Mouse (Mus musculus): ENCODE data around the gene Zfp13. TPM values are rescaled to one million over a fixed set of nuclear protein-coding genes. Genes with fewer than 3 reads are reported as not detected.
A peak's percentile ranks its signal among the peaks of the same experiment; 100 is the strongest.
"Not testable (repeated sequence)": the region's sequence is repeated elsewhere in the genome, so short reads cannot be mapped to it uniquely, and the experiment has no call there.

The Zfp13 gene
- polyA plus RNA-seq, 1 experiment from 2014 or later = 9.0 TPM

DNA sequence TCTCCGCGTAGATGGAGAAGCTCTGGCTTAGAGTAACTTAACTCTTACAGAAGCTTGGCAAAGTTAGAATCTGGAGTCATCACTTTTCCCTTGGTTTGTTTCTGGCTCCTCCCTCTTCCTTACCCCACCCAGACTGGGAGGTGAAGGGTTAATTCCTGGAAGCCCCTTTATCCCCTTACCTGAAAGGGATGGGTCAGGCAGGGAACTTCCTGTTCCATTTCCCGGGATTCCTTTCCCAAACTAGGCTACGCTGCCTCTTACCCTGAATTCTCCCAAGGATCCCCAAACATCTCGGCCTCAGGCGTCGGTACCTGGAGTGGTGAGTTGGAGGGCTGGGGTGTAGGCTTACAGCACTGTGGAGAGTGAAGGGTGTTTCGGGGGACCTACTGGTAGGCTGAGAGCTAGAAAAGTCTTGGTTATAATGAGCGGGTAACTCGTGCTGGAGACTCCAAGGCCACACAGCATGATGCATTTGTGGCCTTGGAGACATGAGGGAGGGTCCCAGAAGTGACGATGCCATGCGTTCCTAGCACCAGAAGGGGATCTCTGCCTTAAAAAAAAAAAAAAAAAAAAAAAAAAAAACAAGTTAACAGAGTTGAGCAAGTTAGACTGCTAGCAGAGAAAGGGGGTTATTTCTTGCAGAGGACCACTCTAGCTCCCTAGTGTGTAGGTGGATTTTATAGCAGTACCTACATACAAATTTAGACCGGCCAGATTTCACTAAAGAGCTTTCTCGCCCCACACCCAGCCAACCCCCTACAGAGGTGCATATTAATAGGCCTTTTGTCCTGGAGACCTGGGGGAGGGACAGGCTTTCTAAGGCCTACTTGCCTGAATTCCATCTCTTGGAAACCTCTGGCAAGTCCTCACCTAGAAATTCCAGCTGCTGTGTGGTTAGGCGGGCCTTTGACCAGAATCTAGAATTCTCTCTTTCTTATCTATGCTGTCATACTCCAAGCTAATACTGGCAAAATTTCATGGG lies 1.6 kb upstream of the Zfp13 start, which contains the start of gene Zscan10:
TSS of gene Zscan10 (plus strand) at position 216 of the 982 bp plus-strand sequence.
- H3K4me2 ChIP-seq = peak within 1 kb of the TSS; percentile 90
- ATAC-seq (replicated peaks; ENCODE audit: insufficient number of reproducible peaks, low FRiP score, low TSS enrichment) = no peak
- no peaks in the 10 kb centered on the region for H3K9me3 ChIP-seq (replicated peaks; ENCODE audit: control insufficient read depth, low read length)
- H3K27ac ChIP-seq (ENCODE audit: low read depth, low read length) = peak within 1 kb of the TSS; percentile 90
- H3K4me3 ChIP-seq (ENCODE audit: low read depth, low read length) = no peak within 1 kb of the TSS
- no peaks in the 10 kb centered on the region for H3K27me3 ChIP-seq (ENCODE audit: control insufficient read depth, insufficient read depth, low read length)
- peaks cover 6% of the 10 kb centered on the region; the same call in 1 of the 2 replicates for H3K4me1 ChIP-seq (ENCODE audit: control insufficient read depth, insufficient read depth, low read length)
- WGBS (ENCODE audit: insufficient replicate concordance) = 37% methylated on average over 15 of the region's 15 CpGs
- H3K36me3 ChIP-seq (ENCODE audit: control insufficient read depth, insufficient read depth, low read length) = no peaks in the 10 kb centered on the region
- H3K9ac ChIP-seq (ENCODE audit: low read depth, low read length) = peak within 1 kb of the TSS; percentile 78; the same call in 1 of the 2 replicates

DNA sequence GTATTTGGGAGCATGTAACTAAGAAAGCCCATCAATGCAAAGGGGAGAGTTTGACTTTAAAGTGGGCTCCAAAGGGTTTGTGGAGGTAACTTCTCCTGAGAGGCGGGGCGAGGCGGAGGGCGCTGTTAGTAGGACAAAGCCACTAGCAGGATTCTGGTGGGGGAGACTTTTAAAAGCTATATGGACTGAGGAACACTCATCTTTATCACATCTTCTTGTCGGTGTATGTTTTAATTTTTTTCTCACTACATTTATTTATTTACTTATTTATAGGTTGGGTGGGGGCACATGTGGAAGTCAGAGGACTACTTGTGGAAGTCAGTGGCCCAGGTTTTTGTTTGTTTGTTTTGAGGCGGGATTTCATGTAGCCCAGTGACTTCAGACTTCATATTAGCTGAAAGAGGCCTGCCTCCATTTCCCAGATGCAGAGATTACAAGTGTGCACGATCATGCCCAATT lies 347 bp upstream of the Zfp13 start:
- peaks cover 6% of the 10 kb centered on the region; the same call in 1 of the 2 replicates for H3K4me1 ChIP-seq (ENCODE audit: control insufficient read depth, insufficient read depth, low read length)
- H3K4me3 ChIP-seq (ENCODE audit: low read depth, low read length) = peak overlapping the region; percentile 43
- H3K4me2 ChIP-seq = peak overlapping the region; percentile 90
- 32% methylated on average over 7 of the region's 7 CpGs for WGBS (ENCODE audit: insufficient replicate concordance)
- peak overlapping the region; percentile 90 for H3K27ac ChIP-seq (ENCODE audit: low read depth, low read length)
- peak overlapping the region; percentile 78 for H3K9ac ChIP-seq (ENCODE audit: low read depth, low read length)
- ATAC-seq (replicated peaks; ENCODE audit: insufficient number of reproducible peaks, low FRiP score, low TSS enrichment) = no peak; the same call in 1 of the 2 replicates
- H3K36me3 ChIP-seq (ENCODE audit: control insufficient read depth, insufficient read depth, low read length) = no peaks in the 10 kb centered on the region
- H3K9me3 ChIP-seq (replicated peaks; ENCODE audit: control insufficient read depth, low read length) = no peaks in the 10 kb centered on the region
- no peaks in the 10 kb centered on the region for H3K27me3 ChIP-seq (ENCODE audit: control insufficient read depth, insufficient read depth, low read length)

DNA sequence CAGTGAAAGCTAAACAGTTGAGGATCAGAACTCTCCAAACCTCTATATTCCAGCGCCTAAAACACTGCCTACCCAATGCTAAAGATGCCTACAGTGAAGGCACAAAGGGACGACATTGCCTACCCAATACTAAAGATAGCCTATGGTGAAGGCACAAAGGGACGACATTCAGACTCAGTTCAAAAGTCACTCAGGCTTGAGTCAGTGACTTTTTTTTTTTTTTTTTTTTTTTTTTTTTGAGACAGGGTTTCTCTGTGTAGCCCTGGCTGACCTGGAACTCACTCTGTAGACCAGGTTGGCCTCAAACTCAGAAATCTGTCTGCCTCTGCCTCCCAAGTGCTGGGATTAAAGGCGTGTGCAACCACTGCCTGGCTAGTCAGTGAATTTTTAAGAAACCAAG lies 4.1 kb downstream of the Zfp13 start:
- 71% methylated on average over 4 of the region's 4 CpGs for WGBS (ENCODE audit: insufficient replicate concordance)

DNA sequence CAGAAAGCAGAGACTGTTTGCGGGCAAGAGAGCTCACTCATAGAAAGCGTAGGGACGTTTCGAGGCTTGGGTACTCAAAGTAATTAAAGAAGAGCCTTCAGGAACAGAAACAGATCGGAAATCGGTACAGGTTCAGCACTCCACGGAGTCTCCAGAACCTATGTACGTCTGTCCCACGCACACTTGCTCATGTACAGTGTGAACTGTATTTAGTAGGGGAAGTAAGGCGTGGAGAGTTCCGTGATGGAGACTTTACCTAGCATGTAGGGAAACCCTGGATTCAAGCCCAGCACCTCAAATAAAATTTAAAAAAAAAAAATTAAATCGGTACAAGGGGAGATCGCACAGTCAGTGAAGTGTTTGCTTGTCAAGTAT lies 6.4 kb downstream of the Zfp13 start:
- peak; percentile 44; the same call in 1 of the 2 replicates for ATAC-seq (replicated peaks; ENCODE audit: insufficient number of reproducible peaks, low FRiP score, low TSS enrichment)
- Histone ChIP-seq H3K36me3 (ENCODE audit: control insufficient read depth, insufficient read depth, low read length) (no peaks in the 10 kb centered on the region), H3K4me1 (ENCODE audit: control insufficient read depth, insufficient read depth, low read length) (no peaks in the 10 kb centered on the region), H3K27ac (ENCODE audit: low read depth, low read length) (peak overlapping the region; percentile 68), H3K4me2 (peak overlapping the region; percentile 90), H3K9ac (ENCODE audit: low read depth, low read length) (peak overlapping the region; percentile 83), H3K9me3 (replicated peaks; ENCODE audit: control insufficient read depth, low read length) (no peaks in the 10 kb centered on the region), H3K27me3 (ENCODE audit: control insufficient read depth, insufficient read depth, low read length) (no peaks in the 10 kb centered on the region), H3K4me3 (ENCODE audit: low read depth, low read length) (peak overlapping the region; percentile 51)
- 12% methylated on average over 13 of the region's 13 CpGs for WGBS (ENCODE audit: insufficient replicate concordance)

More for the DNA sequence above, 4.1 kb downstream of the Zfp13 start:
- not testable (repeated sequence) for ATAC-seq (replicated peaks; ENCODE audit: insufficient number of reproducible peaks, low FRiP score, low TSS enrichment); H3K4me1 ChIP-seq (ENCODE audit: control insufficient read depth, insufficient read depth, low read length); H3K27me3 ChIP-seq (ENCODE audit: control insufficient read depth, insufficient read depth, low read length); H3K9ac ChIP-seq (ENCODE audit: low read depth, low read length); H3K27ac ChIP-seq (ENCODE audit: low read depth, low read length); H3K4me2 ChIP-seq; H3K9me3 ChIP-seq (replicated peaks; ENCODE audit: control insufficient read depth, low read length); H3K4me3 ChIP-seq (ENCODE audit: low read depth, low read length); H3K36me3 ChIP-seq (ENCODE audit: control insufficient read depth, insufficient read depth, low read length)

DNA sequence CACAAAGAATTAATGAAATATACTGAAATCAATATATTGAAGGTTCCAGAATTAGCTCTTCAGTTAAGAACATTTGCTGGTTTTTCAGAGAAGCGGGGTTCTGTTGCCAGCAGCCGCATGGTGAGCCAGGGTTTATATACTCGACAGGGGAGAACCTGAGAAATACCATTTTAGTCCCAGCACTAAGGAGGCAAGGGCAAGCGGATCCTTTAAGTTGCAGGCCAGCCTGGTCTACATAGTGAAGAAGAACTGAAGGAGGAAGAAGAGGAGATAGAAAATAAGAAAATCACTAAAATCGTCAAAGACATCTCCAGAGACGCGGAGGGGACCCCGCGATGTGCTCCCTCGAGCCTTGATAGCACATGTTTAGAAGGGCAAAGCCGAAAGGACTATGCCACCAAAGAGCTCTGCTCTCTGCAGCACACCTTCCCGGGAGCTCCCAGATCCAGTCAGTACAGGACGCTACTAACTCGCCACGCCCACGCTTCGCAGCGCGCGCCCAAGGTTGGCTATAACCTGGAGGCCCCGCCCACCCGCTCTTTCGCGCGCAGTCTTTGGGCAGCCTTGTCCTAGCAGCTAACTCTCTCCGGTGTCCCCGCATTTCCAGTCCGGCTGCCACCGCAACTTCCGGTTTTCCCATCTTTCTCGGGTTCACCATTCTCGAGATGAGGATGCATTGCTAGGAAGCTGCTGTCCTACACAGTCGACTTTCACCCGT lies 6.9 kb downstream of the Zfp13 start:
- WGBS (ENCODE audit: insufficient replicate concordance) = 7% methylated on average over 34 of the region's 34 CpGs

DNA sequence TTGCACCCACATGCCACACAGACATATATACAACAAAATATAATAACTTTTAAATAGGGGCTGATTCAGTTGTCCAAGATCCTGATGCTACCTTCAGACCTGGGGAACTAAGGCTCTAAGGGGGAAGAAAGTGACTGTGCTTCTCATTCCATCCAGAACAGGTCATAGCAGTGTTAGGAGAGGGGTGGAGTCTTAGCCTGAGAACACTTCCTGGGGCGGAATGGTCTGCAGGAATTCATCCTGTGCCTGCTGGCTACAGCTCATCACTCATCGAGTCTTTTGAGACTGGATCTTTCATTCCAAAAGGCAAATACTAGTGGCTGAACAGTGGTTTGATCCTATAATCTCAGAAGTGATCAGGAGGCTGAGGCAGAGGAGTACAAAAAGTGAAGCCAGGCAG lies 12.0 kb downstream of the Zfp13 start:
- Histone ChIP-seq H3K9ac (ENCODE audit: low read depth, low read length) (no peak overlapping the region), H3K9me3 (replicated peaks; ENCODE audit: control insufficient read depth, low read length) (no peaks in the 10 kb centered on the region), H3K4me1 (ENCODE audit: control insufficient read depth, insufficient read depth, low read length) (peaks cover 9% of the 10 kb centered on the region), H3K36me3 (ENCODE audit: control insufficient read depth, insufficient read depth, low read length) (no peaks in the 10 kb centered on the region), H3K27ac (ENCODE audit: low read depth, low read length) (no peak overlapping the region), H3K4me3 (ENCODE audit: low read depth, low read length) (no peak overlapping the region), H3K4me2 (no peak overlapping the region), H3K27me3 (ENCODE audit: control insufficient read depth, insufficient read depth, low read length) (no peaks in the 10 kb centered on the region)
- 48% methylated on average over 2 of the region's 2 CpGs for WGBS (ENCODE audit: insufficient replicate concordance)
- no peak for ATAC-seq (replicated peaks; ENCODE audit: insufficient number of reproducible peaks, low FRiP score, low TSS enrichment)

More for the DNA sequence above, 6.9 kb downstream of the Zfp13 start:
- peak overlapping the region; percentile 51 for H3K4me3 ChIP-seq (ENCODE audit: low read depth, low read length)
- H3K9ac ChIP-seq (ENCODE audit: low read depth, low read length) = peak overlapping the region; percentile 83
- no peaks in the 10 kb centered on the region for H3K4me1 ChIP-seq (ENCODE audit: control insufficient read depth, insufficient read depth, low read length)
- peak overlapping the region; percentile 68 for H3K27ac ChIP-seq (ENCODE audit: low read depth, low read length)
- peak; percentile 96 for ATAC-seq (replicated peaks; ENCODE audit: insufficient number of reproducible peaks, low FRiP score, low TSS enrichment)
- no peaks in the 10 kb centered on the region for H3K27me3 ChIP-seq (ENCODE audit: control insufficient read depth, insufficient read depth, low read length)
- no peaks in the 10 kb centered on the region for H3K9me3 ChIP-seq (replicated peaks; ENCODE audit: control insufficient read depth, low read length)
- no peaks in the 10 kb centered on the region for H3K36me3 ChIP-seq (ENCODE audit: control insufficient read depth, insufficient read depth, low read length)
- peak overlapping the region; percentile 90 for H3K4me2 ChIP-seq

DNA sequence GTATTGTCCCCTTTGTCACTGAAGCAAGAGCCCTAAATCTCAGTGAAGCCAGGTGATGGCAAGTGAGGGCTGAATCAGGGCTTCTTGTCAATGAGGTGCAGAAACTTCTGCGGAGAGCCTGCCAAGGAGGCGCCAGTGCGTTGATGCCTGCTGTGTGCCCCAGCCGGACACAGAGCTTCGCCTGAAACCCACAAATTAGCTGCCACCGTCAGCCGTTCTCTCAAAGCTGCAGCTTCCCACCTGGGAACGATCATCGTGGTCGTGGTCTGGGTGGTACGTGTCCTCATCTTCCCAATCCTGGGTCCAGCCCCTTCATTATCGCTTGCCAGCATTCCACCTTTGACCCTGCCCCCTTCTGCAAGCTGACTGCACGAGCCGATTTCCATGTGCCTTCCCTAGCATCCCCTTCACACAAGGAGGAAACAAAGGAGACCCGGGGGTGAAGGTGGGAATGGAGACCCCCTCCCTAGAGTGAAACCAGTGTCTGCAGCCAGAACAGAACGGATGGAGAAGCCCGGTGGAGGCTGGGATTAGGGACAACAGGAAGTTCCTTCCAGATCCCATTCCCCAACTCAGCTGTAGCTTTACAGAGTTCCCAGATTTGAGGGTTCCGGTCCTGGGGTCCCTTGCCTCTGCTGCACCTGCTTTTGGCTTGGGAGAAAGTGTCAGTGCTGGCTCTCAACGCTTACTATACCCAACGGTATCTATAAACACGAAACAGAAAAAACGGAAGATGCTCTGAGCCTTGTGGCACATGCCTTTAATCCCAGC lies 13.4 kb downstream of the Zfp13 start:
- ATAC-seq (replicated peaks; ENCODE audit: insufficient number of reproducible peaks, low FRiP score, low TSS enrichment) = peak; percentile 63
- H3K9ac ChIP-seq (ENCODE audit: low read depth, low read length) = peak overlapping the region; percentile 72
- peak overlapping the region; percentile 93 for H3K4me2 ChIP-seq
- H3K4me1 ChIP-seq (ENCODE audit: control insufficient read depth, insufficient read depth, low read length) = peaks cover 9% of the 10 kb centered on the region
- H3K27ac ChIP-seq (ENCODE audit: low read depth, low read length) = no peak overlapping the region; the same call in 1 of the 2 replicates
- H3K27me3 ChIP-seq (ENCODE audit: control insufficient read depth, insufficient read depth, low read length) = no peaks in the 10 kb centered on the region
- WGBS (ENCODE audit: insufficient replicate concordance) = under 1% methylated on average over 22 of the region's 22 CpGs
- H3K9me3 ChIP-seq (replicated peaks; ENCODE audit: control insufficient read depth, low read length) = no peaks in the 10 kb centered on the region
- peaks cover 2% of the 10 kb centered on the region; the same call in 1 of the 2 replicates for H3K36me3 ChIP-seq (ENCODE audit: control insufficient read depth, insufficient read depth, low read length)
- peak overlapping the region; percentile 57 for H3K4me3 ChIP-seq (ENCODE audit: low read depth, low read length)

DNA sequence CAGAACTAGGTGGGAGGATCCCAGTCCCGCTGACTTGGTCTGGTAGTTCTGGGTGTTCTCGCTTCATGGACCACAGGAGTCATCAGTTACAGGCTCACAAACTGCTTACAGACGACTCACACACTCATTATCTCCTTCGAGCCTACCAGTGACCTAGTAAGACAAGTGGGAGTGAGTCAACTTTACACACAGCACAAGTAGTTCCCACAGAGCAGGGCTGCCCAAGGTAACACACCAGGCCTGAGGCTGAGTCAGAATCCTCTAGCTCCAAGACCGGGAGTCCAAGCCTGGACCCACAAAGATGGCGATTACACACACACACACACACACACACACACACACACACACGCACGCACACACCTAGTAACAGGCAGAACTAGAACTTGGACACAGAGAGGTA lies 14.5 kb downstream of the Zfp13 start:
- Histone ChIP-seq H3K4me2 (peak overlapping the region; percentile 93), H3K27me3 (ENCODE audit: control insufficient read depth, insufficient read depth, low read length) (no peaks in the 10 kb centered on the region), H3K9ac (ENCODE audit: low read depth, low read length) (peak overlapping the region; percentile 72; the same call in 1 of the 2 replicates), H3K27ac (ENCODE audit: low read depth, low read length) (no peak overlapping the region), H3K36me3 (ENCODE audit: control insufficient read depth, insufficient read depth, low read length) (peaks cover 11% of the 10 kb centered on the region), H3K4me1 (ENCODE audit: control insufficient read depth, insufficient read depth, low read length) (peaks cover 9% of the 10 kb centered on the region), H3K9me3 (replicated peaks; ENCODE audit: control insufficient read depth, low read length) (no peaks in the 10 kb centered on the region), H3K4me3 (ENCODE audit: low read depth, low read length) (peak overlapping the region; percentile 57; the same call in 1 of the 2 replicates)
- WGBS (ENCODE audit: insufficient replicate concordance) = 71% methylated on average over 8 of the region's 8 CpGs
- no peak for ATAC-seq (replicated peaks; ENCODE audit: insufficient number of reproducible peaks, low FRiP score, low TSS enrichment)
